Mouse (Mus musculus) liver, embryonic 16.5 days (tissue): ENCODE results near the gene Phldb2. TPM values are rescaled to one million over a fixed set of nuclear protein-coding genes. Genes with fewer than 3 reads are reported as not detected.

Experiments used
- ATAC-seq: fragments of 200-750 bp; cut with Nextera tagmentation; 2 replicates; pipeline ENCODE4 v1.8.0; 2017; ENCODE audit warnings: low read depth, mild to moderate bottlenecking, moderate number of reproducible peaks, moderate library complexity
- H3K27ac ChIP-seq: fragments of 300-500 bp; sonication (generic); 2 replicates; pipeline ENCODE4 v1.5.1; 2014; ENCODE audit warnings: mild to moderate bottlenecking, low read length
- H3K27me3 ChIP-seq: fragments of 300-500 bp; sonication (generic); 2 replicates; pipeline ENCODE4 v1.6.1; 2014; ENCODE audit warnings: low read depth, low read length, mixed read lengths; ENCODE audit not compliant: control insufficient read depth, insufficient read depth
- H3K36me3 ChIP-seq: fragments of 300-500 bp; sonication (generic); 2 replicates; pipeline ENCODE4 v1.6.1; 2014; ENCODE audit warnings: mild to moderate bottlenecking; ENCODE audit not compliant: control insufficient read depth, insufficient read depth
- H3K4me1 ChIP-seq: fragments of 300-500 bp; sonication (generic); 2 replicates; pipeline ENCODE4 v1.6.1; 2014; ENCODE audit warnings: low read depth, low read length, mixed read lengths; ENCODE audit not compliant: control insufficient read depth
- H3K4me2 ChIP-seq: fragments of 300-500 bp; sonication (generic); 2 replicates; pipeline ENCODE4 v1.6.1; 2014; ENCODE audit warnings: low read depth, low read length, mixed read lengths
- H3K4me3 ChIP-seq: fragments of 300-500 bp; sonication (generic); 2 replicates; pipeline ENCODE4 v1.5.1; 2014; ENCODE audit warnings: low read depth, mild to moderate bottlenecking, low read length
- H3K9ac ChIP-seq: fragments of 300-500 bp; sonication (generic); 2 replicates; pipeline ENCODE4 v1.6.1; 2014; ENCODE audit warnings: low read depth, low read length
- H3K9me3 ChIP-seq: fragments of 300-500 bp; sonication (generic); replicated peaks from 2 replicates; pipeline ENCODE4 v1.6.1; 2016; ENCODE audit warnings: low read length; ENCODE audit not compliant: control insufficient read depth
- WGBS: fragments of 180-500 bp; shearing (Covaris S2); extraction: QIAGEN DNeasy Blood & Tissue Kit; methylation state at CpG from one replicate; pipeline ENCODE4 v1.1.7; 2014; ENCODE audit not compliant: insufficient replicate concordance; 5-methylcytosine and 5-hydroxymethylcytosine counted together
- polyA plus RNA-seq: library from polyadenylated mRNA; unstranded; fragments of >200 nt; fragmentation: Nextera tagmentation; extraction: Ambion mirVana; gene quantifications from 2 replicates; pipeline ENCODE4 v1.2.1, GENCODE M21; 2015

The Phldb2 gene
- polyA plus RNA-seq, 1 experiment from 2014 or later, result 15.3 TPM

GRCm38 (mm10) chr16:45976251-45976650 is 22.9 kb upstream of the Phldb2 start:
- WGBS, result 56% methylated on average over 1 of the region's 1 CpGs
- H3K4me2 ChIP-seq, result no peak overlapping the region
- no peaks in the 10 kb centered on the region; the same call in 1 of the 2 replicates for H3K36me3 ChIP-seq
- no peaks in the 10 kb centered on the region for H3K9me3 ChIP-seq
- H3K27ac ChIP-seq, result no peak overlapping the region
- no peaks in the 10 kb centered on the region for H3K4me1 ChIP-seq
- H3K4me3 ChIP-seq, result no peak overlapping the region
- no peak for ATAC-seq
- no peak overlapping the region for H3K9ac ChIP-seq
- no peaks in the 10 kb centered on the region for H3K27me3 ChIP-seq

- WGBS, result 50% methylated on average over 9 of the region's 9 CpGs
- no peak for ATAC-seq
- Histone ChIP-seq H3K4me3 (no peak overlapping the region), H3K27ac (no peak overlapping the region), H3K4me2 (no peak overlapping the region), H3K4me1 (no peaks in the 10 kb centered on the region), H3K9me3 (no peaks in the 10 kb centered on the region), H3K36me3 (no peaks in the 10 kb centered on the region), H3K27me3 (no peaks in the 10 kb centered on the region), H3K9ac (no peak overlapping the region)
Observed at GRCm38 (mm10) chr16:45973959-45974686, 20.7 kb upstream of the Phldb2 start.

GRCm38 (mm10) chr16:45970187-45970586 is 16.8 kb upstream of the Phldb2 start:
- 63% methylated on average over 2 of the region's 2 CpGs for WGBS
- H3K9me3 ChIP-seq, result no peaks in the 10 kb centered on the region
- H3K4me1 ChIP-seq, result no peaks in the 10 kb centered on the region
- H3K4me3 ChIP-seq, result no peak overlapping the region
- ATAC-seq, result no peak
- no peak overlapping the region for H3K9ac ChIP-seq
- no peaks in the 10 kb centered on the region for H3K27me3 ChIP-seq
- no peaks in the 10 kb centered on the region for H3K36me3 ChIP-seq
- H3K27ac ChIP-seq, result no peak overlapping the region
- H3K4me2 ChIP-seq, result no peak overlapping the region

- H3K27me3 ChIP-seq, result no peaks in the 10 kb centered on the region
- no peak overlapping the region for H3K4me3 ChIP-seq
- no peaks in the 10 kb centered on the region for H3K9me3 ChIP-seq
- no peaks in the 10 kb centered on the region for H3K4me1 ChIP-seq
- no peak overlapping the region for H3K4me2 ChIP-seq
- no peaks in the 10 kb centered on the region for H3K36me3 ChIP-seq
- no peak overlapping the region for H3K9ac ChIP-seq
- no peak overlapping the region for H3K27ac ChIP-seq
- 47% methylated on average over 5 of the region's 5 CpGs for WGBS
- no peak for ATAC-seq
Observed at GRCm38 (mm10) chr16:45968716-45969115, 15.3 kb upstream of the Phldb2 start.

DNA sequence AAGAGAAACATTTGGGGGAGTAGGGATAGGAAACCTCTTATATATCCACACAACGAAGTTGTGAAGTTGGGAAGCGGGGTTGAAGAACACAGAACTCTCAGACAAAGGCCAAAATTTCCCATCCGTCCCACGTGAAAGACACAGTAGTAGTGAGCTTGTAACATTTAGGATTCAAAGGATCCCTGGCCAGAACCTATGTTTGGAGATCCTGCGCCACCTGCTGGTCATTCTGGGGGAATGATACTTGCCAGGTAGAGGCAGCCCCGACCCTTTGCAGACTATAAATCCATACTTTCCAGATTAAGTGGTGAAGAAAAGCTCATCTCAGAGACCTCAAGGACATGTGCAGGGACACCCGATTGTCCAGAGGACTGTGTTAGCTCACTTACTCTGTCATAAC is 14.1 kb upstream of the Phldb2 start:
- peak; percentile 59; the same call in 1 of the 2 replicates for ATAC-seq
- Histone ChIP-seq H3K4me2 (no peak overlapping the region), H3K27me3 (no peaks in the 10 kb centered on the region), H3K36me3 (no peaks in the 10 kb centered on the region), H3K4me3 (no peak overlapping the region), H3K4me1 (no peaks in the 10 kb centered on the region), H3K9me3 (no peaks in the 10 kb centered on the region), H3K9ac (no peak overlapping the region), H3K27ac (peak overlapping the region; percentile 57; the same call in 1 of the 2 replicates)
- 14% methylated on average over 7 of the region's 7 CpGs for WGBS

- Histone ChIP-seq H3K36me3 (no peaks in the 10 kb centered on the region), H3K27me3 (no peaks in the 10 kb centered on the region), H3K4me3 (no peak overlapping the region), H3K4me2 (no peak overlapping the region), H3K4me1 (no peaks in the 10 kb centered on the region), H3K9me3 (no peaks in the 10 kb centered on the region), H3K27ac (peak overlapping the region; percentile 57), H3K9ac (no peak overlapping the region)
- 30% methylated on average over 5 of the region's 5 CpGs for WGBS
- peak; percentile 75 for ATAC-seq
Observed at GRCm38 (mm10) chr16:45966604-45967003, 13.2 kb upstream of the Phldb2 start.

DNA sequence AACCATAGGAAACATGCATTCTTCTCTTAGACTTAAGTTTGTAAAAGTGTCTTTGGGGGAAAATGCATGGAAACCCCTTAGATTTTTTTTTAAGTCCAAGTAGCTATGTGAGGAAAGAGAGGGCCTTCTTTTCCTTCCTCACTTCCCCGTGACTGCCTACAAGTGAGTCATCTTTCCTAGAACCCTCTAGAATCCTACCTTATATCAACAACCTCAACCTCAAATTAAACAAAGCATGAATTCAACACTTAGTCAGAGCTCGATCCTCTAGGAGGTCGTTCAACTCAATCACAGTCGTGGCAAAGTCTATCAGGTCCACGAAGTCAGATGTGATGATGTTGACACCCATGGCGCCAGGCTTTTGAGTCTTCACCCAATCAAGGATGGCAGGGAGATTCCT is 11.4 kb upstream of the Phldb2 start:
- no peaks in the 10 kb centered on the region for H3K36me3 ChIP-seq

GRCm38 (mm10) chr16:45963837-45964236 is 10.4 kb upstream of the Phldb2 start:
- H3K36me3 ChIP-seq, result no peaks in the 10 kb centered on the region
- H3K9ac ChIP-seq, result no peak overlapping the region
- no peaks in the 10 kb centered on the region for H3K9me3 ChIP-seq
- H3K4me2 ChIP-seq, result no peak overlapping the region
- ATAC-seq, result no peak
- H3K27ac ChIP-seq, result no peak overlapping the region
- H3K27me3 ChIP-seq, result no peaks in the 10 kb centered on the region
- no peaks in the 10 kb centered on the region for H3K4me1 ChIP-seq
- H3K4me3 ChIP-seq, result no peak overlapping the region
- WGBS, result 56% methylated on average over 8 of the region's 8 CpGs

More for the DNA sequence above, 11.4 kb upstream of the Phldb2 start:
- Histone ChIP-seq H3K27me3 (no peaks in the 10 kb centered on the region), H3K4me1 (no peaks in the 10 kb centered on the region), H3K9ac (no peak overlapping the region), H3K27ac (no peak overlapping the region), H3K9me3 (no peaks in the 10 kb centered on the region), H3K4me2 (no peak overlapping the region), H3K4me3 (no peak overlapping the region)
- ATAC-seq, result no peak
- 59% methylated on average over 6 of the region's 6 CpGs for WGBS

DNA sequence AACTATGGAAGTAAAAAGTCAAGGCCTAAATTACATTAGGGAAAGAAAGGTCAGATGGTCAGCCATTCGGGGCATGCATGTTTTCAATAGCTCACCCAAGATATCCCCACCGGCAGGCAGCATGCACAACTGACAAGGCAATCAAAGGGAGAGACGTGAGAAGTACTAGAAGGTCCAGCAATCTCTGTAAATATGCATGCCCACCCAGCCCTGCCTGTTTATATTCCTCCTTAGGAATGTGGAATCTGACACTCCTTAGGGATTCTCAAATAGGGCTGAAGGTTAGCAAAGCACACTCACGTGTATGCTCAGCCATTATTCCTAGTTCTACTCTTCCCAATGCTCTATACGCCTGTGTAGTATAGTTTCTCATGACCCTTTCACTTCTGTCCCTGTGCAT is 9.7 kb upstream of the Phldb2 start:
- Histone ChIP-seq H3K9me3 (no peaks in the 10 kb centered on the region), H3K9ac (no peak overlapping the region), H3K27me3 (no peaks in the 10 kb centered on the region), H3K4me3 (no peak overlapping the region), H3K4me1 (no peaks in the 10 kb centered on the region), H3K36me3 (no peaks in the 10 kb centered on the region), H3K27ac (no peak overlapping the region), H3K4me2 (no peak overlapping the region)
- 48% methylated on average over 5 of the region's 5 CpGs for WGBS
- ATAC-seq, result no peak
